Mouse (Mus musculus) limb, embryonic 12.5 days (tissue): ENCODE results near the gene Pard3. TPM values are rescaled to one million over a fixed set of nuclear protein-coding genes. Genes with fewer than 3 reads are reported as not detected.
A peak's percentile ranks its signal among the peaks of the same experiment; 100 is the strongest.

Experiments used
- ATAC-seq: fragments of 200-750 bp; cut with Nextera tagmentation; 2 replicates; pipeline ENCODE4 v1.8.0; 2017; ENCODE audit warnings: low read depth, moderate TSS enrichment; ENCODE audit not compliant: insufficient number of reproducible peaks, insufficient read depth, low FRiP score, low TSS enrichment
- H3K27ac ChIP-seq: fragments of 300-500 bp; sonication (generic); 2 replicates; pipeline ENCODE4 v1.5.1; 2016; ENCODE audit warnings: mild to moderate bottlenecking, moderate library complexity
- H3K27me3 ChIP-seq: fragments of 300-500 bp; sonication (generic); 2 replicates; pipeline ENCODE4 v1.6.1; 2016; ENCODE audit warnings: mild to moderate bottlenecking, moderate library complexity
- H3K36me3 ChIP-seq: fragments of 300-500 bp; sonication (generic); 2 replicates; pipeline ENCODE4 v1.6.1; 2016; ENCODE audit warnings: mild to moderate bottlenecking, moderate library complexity
- H3K4me1 ChIP-seq: fragments of 300-500 bp; sonication (generic); replicated peaks from 2 replicates; pipeline ENCODE4 v1.6.1; 2016
- H3K4me2 ChIP-seq: fragments of 300-500 bp; sonication (generic); 2 replicates; pipeline ENCODE4 v1.6.1; 2016; ENCODE audit warnings: mild to moderate bottlenecking, moderate library complexity
- H3K4me3 ChIP-seq: fragments of 300-500 bp; sonication (generic); replicated peaks from 2 replicates; pipeline ENCODE4 v1.5.1; 2016; ENCODE audit warnings: mild to moderate bottlenecking
- H3K9ac ChIP-seq: fragments of 300-500 bp; sonication (generic); replicated peaks from 2 replicates; pipeline ENCODE4 v1.6.1; 2016; ENCODE audit warnings: mild to moderate bottlenecking, moderate library complexity
- H3K9me3 ChIP-seq: fragments of 300-500 bp; sonication (generic); 2 replicates; pipeline ENCODE4 v1.6.1; 2016; ENCODE audit warnings: mild to moderate bottlenecking, moderate library complexity
- WGBS: fragments of 180-500 bp; shearing (Covaris S2); methylation state at CpG from one replicate; pipeline ENCODE4 v1.1.7; 2016; 5-methylcytosine and 5-hydroxymethylcytosine counted together
- polyA plus RNA-seq: library from polyadenylated mRNA; unstranded; fragments of >200 nt; fragmentation: Nextera tagmentation; extraction: Ambion mirVana; gene quantifications from 2 replicates; pipeline ENCODE4 v1.2.1, GENCODE M21; 2016

The Pard3 gene
- polyA plus RNA-seq, 1 experiment from 2014 or later, result 50.6 TPM

- WGBS, result 77% methylated on average over 4 of the region's 4 CpGs
- Histone ChIP-seq H3K4me2 (no peak overlapping the region), H3K4me3 (no peak overlapping the region), H3K9ac (no peak overlapping the region), H3K36me3 (no peaks in the 10 kb centered on the region), H3K9me3 (no peaks in the 10 kb centered on the region), H3K27ac (no peak overlapping the region), H3K27me3 (no peaks in the 10 kb centered on the region), H3K4me1 (peaks cover 10% of the 10 kb centered on the region)
- ATAC-seq, result no peak
Observed at GRCm38 (mm10) chr8:127243351-127243750, 179.7 kb downstream of the Pard3 start.

- Histone ChIP-seq H3K4me2 (no peak overlapping the region), H3K27ac (no peak overlapping the region), H3K36me3 (no peaks in the 10 kb centered on the region), H3K9me3 (no peaks in the 10 kb centered on the region), H3K9ac (no peak overlapping the region), H3K4me1 (peaks cover 15% of the 10 kb centered on the region), H3K4me3 (no peak overlapping the region), H3K27me3 (no peaks in the 10 kb centered on the region)
- 85% methylated on average over 11 of the region's 11 CpGs for WGBS
- no peak for ATAC-seq
Observed at GRCm38 (mm10) chr8:127243841-127244240, 180.1 kb downstream of the Pard3 start.

DNA sequence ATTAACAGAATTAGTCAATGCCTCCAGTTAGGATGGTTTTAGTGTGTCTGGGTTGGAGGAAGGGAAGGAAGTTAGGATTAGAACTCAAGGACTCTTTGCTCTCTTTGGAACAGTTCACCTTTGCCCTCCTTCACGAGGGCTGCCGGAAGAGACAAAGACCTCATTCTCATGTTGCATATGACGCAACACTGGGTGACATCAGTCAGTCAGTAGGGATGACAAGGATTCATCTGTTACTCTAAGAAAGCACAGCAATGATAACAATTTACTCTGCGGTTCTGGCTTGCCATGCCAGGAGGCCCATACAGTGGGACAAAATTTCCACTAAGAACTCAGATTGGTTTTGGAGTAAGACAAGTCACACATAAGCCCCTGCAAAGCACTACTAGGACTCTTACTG is 187.1 kb downstream of the Pard3 start:
- H3K9me3 ChIP-seq, result no peaks in the 10 kb centered on the region
- 69% methylated on average over 4 of the region's 4 CpGs for WGBS

GRCm38 (mm10) chr8:127251476-127251875 is 187.8 kb downstream of the Pard3 start:
- H3K4me3 ChIP-seq, result no peak overlapping the region
- H3K36me3 ChIP-seq, result no peaks in the 10 kb centered on the region
- peaks cover 84% of the 10 kb centered on the region for H3K4me1 ChIP-seq
- H3K27ac ChIP-seq, result no peak overlapping the region
- WGBS, result 74% methylated on average over 3 of the region's 3 CpGs
- H3K9me3 ChIP-seq, result no peaks in the 10 kb centered on the region
- ATAC-seq, result no peak
- no peaks in the 10 kb centered on the region for H3K27me3 ChIP-seq
- H3K4me2 ChIP-seq, result no peak overlapping the region
- no peak overlapping the region for H3K9ac ChIP-seq

More for the DNA sequence above, 187.1 kb downstream of the Pard3 start:
- Histone ChIP-seq H3K27me3 (no peaks in the 10 kb centered on the region), H3K36me3 (no peaks in the 10 kb centered on the region), H3K27ac (no peak overlapping the region), H3K4me1 (peaks cover 77% of the 10 kb centered on the region), H3K9ac (no peak overlapping the region), H3K4me3 (no peak overlapping the region), H3K4me2 (no peak overlapping the region)
- ATAC-seq, result no peak

GRCm38 (mm10) chr8:127251985-127252384 is 188.3 kb downstream of the Pard3 start:
- 51% methylated on average over 13 of the region's 13 CpGs for WGBS
- Histone ChIP-seq H3K4me2 (no peak overlapping the region), H3K9ac (no peak overlapping the region), H3K4me1 (peaks cover 87% of the 10 kb centered on the region), H3K9me3 (no peaks in the 10 kb centered on the region), H3K4me3 (no peak overlapping the region), H3K36me3 (no peaks in the 10 kb centered on the region), H3K27me3 (no peaks in the 10 kb centered on the region), H3K27ac (0 out of 2 replicates have a peak overlapping the region, but pooled peaks have one; percentile 56)
- ATAC-seq, result no peak

GRCm38 (mm10) chr8:127254625-127255024 is 190.9 kb downstream of the Pard3 start:
- Histone ChIP-seq H3K4me2 (no peak overlapping the region), H3K9ac (no peak overlapping the region), H3K4me3 (no peak overlapping the region), H3K4me1 (peaks cover 83% of the 10 kb centered on the region), H3K9me3 (no peaks in the 10 kb centered on the region), H3K27me3 (no peaks in the 10 kb centered on the region), H3K36me3 (no peaks in the 10 kb centered on the region), H3K27ac (peak overlapping the region; percentile 24; the same call in 1 of the 2 replicates)
- ATAC-seq, result no peak
- 54% methylated on average over 7 of the region's 7 CpGs for WGBS

GRCm38 (mm10) chr8:127257086-127257485 is 193.4 kb downstream of the Pard3 start:
- no peak for ATAC-seq
- Histone ChIP-seq H3K27me3 (no peaks in the 10 kb centered on the region), H3K9ac (no peak overlapping the region), H3K4me2 (no peak overlapping the region), H3K9me3 (peaks cover 4% of the 10 kb centered on the region; the same call in 1 of the 2 replicates), H3K27ac (no peak overlapping the region), H3K4me3 (no peak overlapping the region), H3K36me3 (no peaks in the 10 kb centered on the region), H3K4me1 (peaks cover 63% of the 10 kb centered on the region)
- WGBS, result 65% methylated on average over 3 of the region's 3 CpGs

- peaks cover 48% of the 10 kb centered on the region for H3K4me1 ChIP-seq
Observed at GRCm38 (mm10) chr8:127261051-127261450, 197.4 kb downstream of the Pard3 start.

DNA sequence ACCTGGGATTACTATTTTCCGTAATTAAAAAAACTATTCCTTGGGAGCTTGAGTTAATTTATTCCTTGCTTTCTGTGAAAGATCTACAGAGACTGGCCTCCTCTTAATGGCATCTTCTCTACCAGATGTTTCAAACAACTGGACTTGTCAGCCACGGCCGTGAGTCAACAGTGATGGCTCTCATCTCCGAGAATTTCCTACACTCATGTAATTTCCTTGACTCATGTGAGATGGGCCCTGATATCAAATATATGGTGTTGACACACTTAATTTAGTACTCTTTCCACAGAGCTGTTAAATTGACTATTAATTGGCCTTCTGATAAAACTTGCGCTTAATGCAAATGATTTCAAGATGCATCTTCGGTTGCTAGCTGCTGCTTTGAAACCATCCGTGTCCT is 198.3 kb downstream of the Pard3 start:
- Histone ChIP-seq H3K9ac (no peak overlapping the region), H3K4me1 (peaks cover 45% of the 10 kb centered on the region), H3K27me3 (no peaks in the 10 kb centered on the region), H3K4me3 (no peak overlapping the region), H3K4me2 (no peak overlapping the region), H3K9me3 (peaks cover 4% of the 10 kb centered on the region; the same call in 1 of the 2 replicates), H3K36me3 (no peaks in the 10 kb centered on the region), H3K27ac (no peak overlapping the region)
- 72% methylated on average over 7 of the region's 7 CpGs for WGBS
- no peak for ATAC-seq

More at GRCm38 (mm10) chr8:127261051-127261450, 197.4 kb downstream of the Pard3 start:
- H3K27ac ChIP-seq, result no peak overlapping the region
- H3K36me3 ChIP-seq, result no peaks in the 10 kb centered on the region
- no peaks in the 10 kb centered on the region for H3K27me3 ChIP-seq
- no peak overlapping the region for H3K9ac ChIP-seq
- ATAC-seq, result no peak
- peaks cover 4% of the 10 kb centered on the region; the same call in 1 of the 2 replicates for H3K9me3 ChIP-seq
- no peak overlapping the region for H3K4me2 ChIP-seq
- 95% methylated on average over 6 of the region's 6 CpGs for WGBS
- H3K4me3 ChIP-seq, result no peak overlapping the region

GRCm38 (mm10) chr8:127262436-127262835 is 198.7 kb downstream of the Pard3 start:
- Histone ChIP-seq H3K36me3 (no peaks in the 10 kb centered on the region), H3K9me3 (peaks cover 4% of the 10 kb centered on the region; the same call in 1 of the 2 replicates), H3K27me3 (no peaks in the 10 kb centered on the region), H3K4me1 (peaks cover 47% of the 10 kb centered on the region), H3K4me3 (no peak overlapping the region), H3K27ac (no peak overlapping the region), H3K9ac (no peak overlapping the region), H3K4me2 (no peak overlapping the region)
- WGBS, result 56% methylated on average over 3 of the region's 3 CpGs
- no peak for ATAC-seq

DNA sequence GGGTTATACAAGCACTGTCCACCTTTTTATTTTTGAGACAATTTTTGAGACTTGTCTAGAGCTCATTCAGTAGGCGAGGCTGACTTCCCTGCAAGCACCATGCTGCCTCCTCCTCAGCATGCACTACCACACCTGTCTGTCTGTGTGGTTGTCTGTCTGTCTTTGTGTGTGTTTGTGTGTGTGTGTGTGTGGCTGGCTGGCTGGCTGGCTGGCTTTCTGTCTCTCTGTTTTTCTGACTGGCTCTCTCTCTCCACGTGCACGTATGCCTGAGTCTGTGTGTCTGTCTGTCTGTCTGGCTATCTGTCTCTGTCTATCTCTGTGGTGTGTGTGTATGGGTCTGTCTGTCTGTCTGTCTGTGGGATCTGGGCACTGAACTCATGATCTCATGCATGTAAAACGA is 199.2 kb downstream of the Pard3 start:
- H3K4me2 ChIP-seq, result no peak overlapping the region
- H3K27ac ChIP-seq, result no peak overlapping the region
- peaks cover 47% of the 10 kb centered on the region for H3K4me1 ChIP-seq
- H3K36me3 ChIP-seq, result no peaks in the 10 kb centered on the region
- no peaks in the 10 kb centered on the region for H3K27me3 ChIP-seq
- ATAC-seq, result no peak
- no peak overlapping the region for H3K4me3 ChIP-seq
- H3K9ac ChIP-seq, result no peak overlapping the region; the same call in 1 of the 2 replicates
- WGBS, result 74% methylated on average over 4 of the region's 4 CpGs
- H3K9me3 ChIP-seq, result peaks cover 4% of the 10 kb centered on the region; the same call in 1 of the 2 replicates

- Histone ChIP-seq H3K27me3 (no peaks in the 10 kb centered on the region), H3K4me1 (peaks cover 45% of the 10 kb centered on the region), H3K36me3 (no peaks in the 10 kb centered on the region), H3K9me3 (peaks cover 4% of the 10 kb centered on the region; the same call in 1 of the 2 replicates), H3K9ac (no peak overlapping the region), H3K4me2 (no peak overlapping the region), H3K27ac (no peak overlapping the region), H3K4me3 (no peak overlapping the region)
- WGBS, result 64% methylated on average over 5 of the region's 5 CpGs
- ATAC-seq, result no peak
Observed at GRCm38 (mm10) chr8:127263457-127263856, 199.8 kb downstream of the Pard3 start.
